Mouse (Mus musculus): ENCODE data around the gene Cbfb. TPM values are rescaled to one million over a fixed set of nuclear protein-coding genes. Genes with fewer than 3 reads are reported as not detected.

The Cbfb gene
- total RNA-seq, 2 experiments from 2014 or later, result 22.0 to 22.1 TPM

GRCm38 (mm10) chr8:105237442-105238142, 67.1 kb downstream of the Cbfb start:
- DNase-seq (ENCODE audit: extremely low spot score in 1 of 2, low spot score in 1 of 2), result no peak

- no peak for DNase-seq (ENCODE audit: extremely low spot score in 1 of 2, low spot score in 1 of 2)
These were observed 70.5 kb downstream of the Cbfb start for GRCm38 (mm10) chr8:105241016-105241415.

- DNase-seq (ENCODE audit: extremely low spot score in 1 of 2, low spot score in 1 of 2), result no peak
These were observed 81.5 kb downstream of the Cbfb start for GRCm38 (mm10) chr8:105251954-105252353.

GRCm38 (mm10) chr8:105252680-105253537, 82.4 kb downstream of the Cbfb start:
- no peak for DNase-seq (ENCODE audit: extremely low spot score in 1 of 2, low spot score in 1 of 2)

DNA sequence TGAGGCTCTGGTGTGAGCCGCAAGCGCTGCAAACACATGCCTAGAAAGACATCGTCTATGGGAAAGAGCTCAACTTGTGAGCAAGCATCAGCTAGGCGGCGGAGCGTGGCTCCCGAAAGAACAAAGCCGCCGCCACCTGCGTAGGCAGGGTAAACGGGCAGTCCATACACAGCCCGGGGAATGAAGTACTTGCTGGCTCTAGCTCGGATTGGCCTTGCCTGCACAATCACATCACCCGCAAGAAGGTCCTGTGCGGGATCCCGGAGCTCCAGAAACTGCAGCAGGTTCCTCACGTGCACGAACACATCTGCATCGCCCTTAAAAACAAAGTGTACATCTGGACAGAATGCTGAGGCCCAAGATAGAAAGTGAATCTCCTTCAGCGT, 83.3 kb downstream of the Cbfb start:
- DNase-seq (ENCODE audit: extremely low spot score in 1 of 2, low spot score in 1 of 2), result no peak

DNA sequence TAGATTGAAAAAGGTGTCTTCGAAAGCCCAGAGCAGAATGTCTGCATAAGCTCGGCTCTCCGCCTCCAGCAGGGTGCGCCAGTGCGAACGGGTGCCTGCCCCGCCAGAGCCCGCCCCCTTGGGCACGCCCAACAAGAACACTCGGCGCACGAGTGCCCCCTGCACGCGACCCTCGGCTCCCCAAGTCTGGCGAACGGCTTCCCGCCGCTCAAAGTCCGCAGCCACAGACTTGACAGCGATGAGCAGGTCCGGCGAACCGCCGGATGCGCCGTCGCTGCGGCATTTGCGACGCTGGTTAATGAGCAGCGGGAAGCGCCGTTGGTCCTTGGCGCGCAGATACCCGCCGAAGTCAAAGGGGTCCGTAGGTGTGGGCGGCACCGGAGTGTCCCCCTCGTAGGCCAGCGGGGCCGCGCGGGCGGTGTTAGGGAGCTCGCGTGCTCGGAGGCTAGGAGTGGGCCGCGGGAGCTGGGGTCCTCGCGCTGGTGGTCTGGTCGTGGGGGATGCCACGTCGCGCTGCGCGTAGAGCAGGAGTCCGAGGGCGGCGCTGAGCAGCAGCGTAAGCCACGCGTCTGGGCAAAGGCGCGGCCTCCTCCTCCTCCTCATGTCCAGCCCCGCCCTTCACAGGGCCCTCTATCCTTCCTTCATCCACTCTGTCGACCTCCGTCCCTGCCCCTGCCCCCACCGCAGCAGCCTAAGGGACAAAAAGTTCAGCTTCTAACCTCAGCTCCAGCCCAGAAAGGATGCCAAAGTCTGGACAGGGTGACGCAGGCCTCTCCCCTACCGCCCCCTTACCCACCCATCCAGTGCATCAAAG, 83.9 kb downstream of the Cbfb start:
- DNase-seq (ENCODE audit: extremely low spot score in 1 of 2, low spot score in 1 of 2), result peak; percentile 83 to 92

- no peak for DNase-seq (ENCODE audit: extremely low spot score in 1 of 2, low spot score in 1 of 2)
These were observed 84.5 kb downstream of the Cbfb start, which contains the start of gene B3gnt9 for GRCm38 (mm10) chr8:105254966-105255350. B3gnt9 (minus strand) TSS chr8:105255153.

GRCm38 (mm10) chr8:105257318-105258114, 87.0 kb downstream of the Cbfb start:
- DNase-seq (ENCODE audit: extremely low spot score in 1 of 2, low spot score in 1 of 2), result no peak

- DNase-seq (ENCODE audit: extremely low spot score in 1 of 2, low spot score in 1 of 2), result no peak
These were observed 88.6 kb downstream of the Cbfb start for GRCm38 (mm10) chr8:105258911-105259720.

DNA sequence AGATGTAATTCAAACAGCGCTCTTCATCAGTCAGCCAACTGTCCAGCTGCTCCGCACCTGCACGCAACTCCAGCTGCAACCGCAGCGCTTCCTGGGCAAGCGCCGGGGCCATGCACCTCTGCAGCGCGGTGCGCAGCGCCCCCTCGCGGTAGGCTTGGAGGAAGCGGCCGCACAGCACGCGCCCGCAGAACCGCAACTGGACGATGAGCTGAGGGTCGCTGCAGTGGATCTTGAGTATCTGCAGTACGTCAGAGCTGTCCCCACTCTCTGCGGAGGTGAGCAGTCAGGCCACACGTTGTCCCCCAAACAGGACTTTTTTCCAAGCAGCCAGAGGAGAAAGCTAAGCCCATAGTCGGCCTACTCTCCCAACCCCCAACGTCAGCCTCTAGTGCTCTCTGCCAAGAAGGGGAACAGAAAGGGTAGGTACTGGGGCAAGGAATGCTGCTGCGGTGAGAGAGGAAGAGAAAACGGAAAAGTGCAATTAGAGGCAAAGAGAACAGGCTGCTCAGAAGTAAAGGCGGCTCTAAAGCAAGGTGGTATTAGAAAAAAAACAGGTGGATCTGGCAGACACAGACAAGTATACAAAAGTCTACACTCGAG, 89.3 kb downstream of the Cbfb start:
- peak; percentile 69 to 81 for DNase-seq (ENCODE audit: extremely low spot score in 1 of 2, low spot score in 1 of 2)

DNA sequence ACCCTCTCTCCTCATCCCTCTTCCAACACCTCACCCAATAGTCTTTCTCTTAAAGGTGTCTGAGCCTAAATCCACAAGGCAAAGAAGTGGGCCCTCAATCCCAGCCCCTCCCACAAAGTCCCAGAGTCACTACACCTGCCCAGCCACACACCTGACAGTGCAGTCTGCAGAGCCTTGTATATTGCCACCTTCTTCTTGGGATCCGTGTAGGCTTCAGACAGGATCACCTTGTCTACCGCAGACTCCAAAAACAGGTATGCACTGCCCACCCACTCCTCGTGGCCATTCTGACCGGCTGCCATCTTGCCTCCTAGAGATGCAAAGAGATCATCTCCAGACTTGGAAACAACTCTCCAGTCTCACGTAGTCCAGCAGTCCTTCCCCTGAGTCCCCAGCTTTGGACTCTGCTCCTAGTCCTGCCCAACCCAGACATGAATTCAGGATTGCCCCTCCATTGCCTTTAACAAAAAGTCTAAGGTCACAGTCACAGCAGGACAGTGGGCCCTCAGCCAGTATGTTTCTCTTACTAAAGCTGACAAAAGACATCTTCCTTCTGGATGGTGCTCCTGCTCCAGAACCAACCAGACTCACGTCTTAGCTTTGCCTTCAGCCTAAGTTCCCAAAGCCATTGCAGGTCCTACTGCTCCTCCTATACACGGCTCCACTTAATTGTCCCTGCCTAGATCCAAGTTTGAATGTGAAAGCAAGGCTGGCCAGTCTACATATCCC, 90.1 kb downstream of the Cbfb start:
- DNase-seq (ENCODE audit: extremely low spot score in 1 of 2, low spot score in 1 of 2), result no peak

GRCm38 (mm10) chr8:105261326-105261980, 91.0 kb downstream of the Cbfb start:
- DNase-seq (ENCODE audit: extremely low spot score in 1 of 2, low spot score in 1 of 2), result no peak

- no peak for DNase-seq (ENCODE audit: extremely low spot score in 1 of 2, low spot score in 1 of 2)
These were observed 92.9 kb downstream of the Cbfb start for GRCm38 (mm10) chr8:105263244-105263912.

GRCm38 (mm10) chr8:105264024-105264982, 93.8 kb downstream of the Cbfb start, which contains the start of the genes Tradd and Fbxl8:
Tradd (minus strand) TSS chr8:105264609.
Fbxl8 (plus strand) TSS chr8:105264648.
- no peak for DNase-seq (ENCODE audit: extremely low spot score in 1 of 2, low spot score in 1 of 2)

GRCm38 (mm10) chr8:105265128-105265527, 94.7 kb downstream of the Cbfb start:
- DNase-seq (ENCODE audit: extremely low spot score in 1 of 2, low spot score in 1 of 2), result no peak

DNA sequence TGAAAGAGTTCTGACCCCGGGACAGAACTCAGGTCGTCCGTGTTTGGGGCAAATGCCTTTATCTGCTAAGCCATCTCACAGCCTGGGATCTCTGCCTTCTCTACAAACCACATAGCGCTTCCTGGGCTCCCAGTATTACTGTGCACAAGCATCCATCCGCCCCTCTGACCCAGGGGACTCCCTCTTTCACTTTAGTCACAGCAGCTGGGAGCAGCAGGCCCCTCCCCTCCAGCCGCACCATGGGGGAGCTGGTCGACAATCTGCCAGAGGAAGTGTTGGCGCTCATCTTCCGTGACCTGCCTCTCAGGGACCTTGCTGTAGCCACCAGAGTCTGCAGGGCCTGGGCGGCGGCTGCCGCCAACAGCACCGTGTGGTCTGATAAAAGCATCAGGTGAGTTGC, 96.3 kb downstream of the Cbfb start:
- no peak for DNase-seq (ENCODE audit: extremely low spot score in 1 of 2, low spot score in 1 of 2)
